Mouse (Mus musculus) neural tube, embryonic 10.5 days (tissue): ENCODE measurements around the gene Adam10.

Experiments
- DNase-seq: peaks from one replicate; pipeline ENCODE4 v3.0.0-alpha.2; 2017; ENCODE audit warnings: low spot score; ENCODE audit errors: extremely low spot score

The Adam10 gene

DNA sequence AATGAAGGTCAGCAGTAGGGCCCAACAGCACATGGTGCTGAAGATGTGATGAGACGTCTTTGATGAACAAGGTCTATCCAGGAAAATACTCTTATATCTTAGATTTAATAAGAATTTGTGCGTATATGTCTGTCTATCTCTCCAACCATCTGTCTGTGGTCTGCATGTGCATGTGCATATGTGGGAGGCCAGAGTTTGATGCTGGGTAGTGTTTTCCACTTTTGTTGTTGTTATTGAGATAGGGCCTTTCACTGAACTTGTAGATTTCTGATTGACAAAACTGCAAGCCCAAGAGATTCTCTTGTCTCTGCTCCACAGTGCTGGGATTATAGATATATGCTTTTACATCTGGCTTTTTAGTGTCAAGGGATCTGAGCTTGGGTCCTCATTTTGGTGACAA lies 96.7 kb downstream of the Adam10 start:
- DNase-seq: no peak

DNA sequence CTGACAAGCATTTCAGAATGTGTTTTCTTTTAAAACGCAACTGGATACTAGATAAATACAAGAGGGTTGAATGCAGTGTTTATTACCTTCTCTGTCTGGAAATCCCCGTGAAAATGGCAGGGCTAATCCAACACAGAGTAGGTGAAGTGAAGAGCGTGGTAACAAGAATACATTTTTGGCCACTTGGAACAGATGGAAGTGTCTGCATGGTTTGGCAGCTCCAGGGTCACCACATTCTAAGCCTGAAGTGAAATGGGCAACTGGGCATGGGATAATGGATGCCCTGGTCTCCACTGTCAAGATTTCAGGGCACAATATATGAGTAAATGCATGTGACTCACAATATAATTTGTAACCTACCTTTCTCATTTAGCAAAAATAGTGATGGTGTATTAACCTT lies 103.4 kb downstream of the Adam10 start:
- no peak for DNase-seq

DNA sequence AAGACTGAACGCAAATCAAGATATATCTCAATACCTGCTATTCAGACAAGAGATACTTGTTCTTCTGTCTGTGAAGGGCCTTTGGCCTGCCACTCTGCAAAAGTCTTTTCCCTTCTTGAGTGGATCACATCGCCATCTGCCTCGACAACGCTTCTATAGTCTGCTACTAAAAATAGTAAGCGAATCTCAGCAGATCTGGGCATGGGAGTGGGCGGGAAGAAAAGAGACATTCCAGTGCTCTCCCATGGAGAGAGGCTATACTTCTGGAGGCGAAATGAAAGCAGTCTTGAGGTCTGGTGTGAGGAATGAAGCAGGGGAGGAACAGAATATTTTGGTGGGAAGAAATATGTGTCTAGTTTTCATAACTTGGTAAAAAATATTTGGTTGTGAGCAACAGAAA lies 109.9 kb downstream of the Adam10 start:
- no peak for DNase-seq

DNA sequence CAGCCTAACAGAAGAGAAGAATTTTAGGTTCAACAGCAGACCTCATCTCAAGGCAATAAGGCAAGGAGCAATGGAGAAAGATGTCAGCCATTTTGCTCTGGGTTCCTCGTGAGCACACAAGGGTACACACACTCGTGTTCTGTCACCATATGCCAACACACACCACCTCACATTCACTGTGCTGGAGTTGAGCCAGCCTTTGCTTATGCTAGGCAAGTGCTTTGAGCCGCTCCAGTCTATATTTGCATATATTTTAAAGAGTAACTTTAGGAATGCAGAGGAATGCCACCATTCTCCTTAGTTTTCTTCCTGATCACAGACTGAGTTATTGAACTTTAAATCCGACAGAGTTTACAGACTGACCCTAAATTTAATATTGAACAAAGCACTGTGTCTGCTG lies 111.8 kb downstream of the Adam10 start:
- no peak for DNase-seq

DNA sequence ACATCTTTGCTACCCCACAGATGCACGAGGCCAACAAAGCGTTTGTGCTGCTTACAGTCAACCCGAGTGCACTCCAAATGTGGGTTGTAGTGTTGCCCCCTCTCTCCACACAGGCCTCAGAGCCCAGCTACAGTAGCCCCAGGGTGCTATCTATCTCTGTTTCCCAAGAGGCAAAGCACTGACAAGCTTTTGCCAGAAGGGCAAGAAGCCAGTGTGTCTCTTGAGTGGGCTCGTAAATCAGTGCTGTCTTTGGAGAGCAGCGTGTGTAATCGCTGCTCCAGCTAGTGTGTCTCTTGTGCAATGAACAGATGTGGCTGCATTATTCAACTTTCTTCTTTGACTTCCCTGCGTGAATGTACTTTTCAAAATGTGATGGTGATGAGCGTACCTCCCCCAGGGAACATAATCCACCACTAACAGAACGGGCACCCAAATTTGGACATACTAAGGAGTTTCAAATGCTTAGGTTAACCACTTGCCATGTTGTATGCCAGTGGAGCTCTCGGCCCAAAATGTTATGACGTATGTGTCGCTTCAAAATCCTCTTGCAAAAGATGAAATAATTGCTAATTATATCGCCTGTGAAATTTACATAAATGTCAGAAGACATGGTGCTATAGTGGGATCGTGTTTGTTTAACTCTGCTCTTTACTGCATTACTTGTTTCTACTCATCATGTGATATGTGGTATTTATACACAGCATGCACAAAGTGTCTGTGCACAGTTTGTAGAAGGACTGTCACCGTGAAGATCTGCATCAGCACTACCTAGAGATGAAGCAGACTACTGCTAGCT lies 116.0 kb downstream of the Adam10 start:
- no peak for DNase-seq

DNA sequence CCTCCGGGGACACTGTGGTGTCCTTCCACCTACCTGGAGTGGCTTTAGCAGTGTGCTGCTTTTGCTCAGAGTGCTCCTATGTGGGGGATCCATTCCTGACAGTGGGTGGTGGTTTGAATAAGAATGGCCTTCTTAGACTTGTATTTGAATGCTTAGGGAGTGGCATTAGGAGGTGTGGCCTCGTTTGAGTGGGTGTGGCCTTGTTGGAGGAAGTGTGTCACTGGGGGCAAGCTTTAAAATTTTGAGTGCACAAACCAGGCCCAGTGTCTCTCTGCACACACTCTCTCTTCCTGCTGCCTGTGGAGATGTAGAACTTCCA lies 116.6 kb downstream of the Adam10 start:
- DNase-seq: no peak

DNA sequence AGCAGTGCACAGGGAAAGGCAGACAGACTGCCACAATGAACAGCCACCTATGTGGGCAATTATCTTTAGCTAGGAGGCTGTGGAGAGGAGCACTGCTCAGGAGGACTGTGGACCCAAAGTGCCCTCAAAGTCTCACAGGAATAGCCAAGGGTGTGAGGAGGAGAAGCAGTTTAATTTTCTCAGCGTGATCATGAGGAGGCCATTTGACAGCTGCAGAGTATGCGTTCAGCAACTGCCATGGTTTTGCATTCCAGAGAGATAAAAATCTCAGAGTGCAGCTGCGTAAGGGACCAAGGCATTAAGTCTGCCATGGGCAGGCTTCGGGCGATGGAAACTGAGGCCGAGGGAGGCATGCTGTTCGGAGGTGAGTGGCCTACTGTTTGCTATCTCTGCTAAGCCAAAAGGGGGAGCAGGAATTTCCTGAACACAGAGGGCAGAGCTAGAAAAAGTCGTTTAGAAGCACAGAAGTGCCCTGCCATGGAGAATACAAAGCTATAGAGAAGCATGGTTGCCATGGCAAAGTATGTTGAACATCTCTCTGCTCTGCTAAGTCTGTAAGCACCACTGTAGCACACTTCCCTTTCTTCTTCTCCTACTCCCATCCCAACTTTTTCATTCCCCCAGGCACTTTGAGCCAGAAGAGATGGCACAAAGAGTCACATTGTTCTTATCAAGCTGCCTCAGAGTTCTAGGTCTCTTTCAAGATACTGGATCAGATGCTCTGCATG lies 122.0 kb downstream of the Adam10 start:
- no peak for DNase-seq

DNA sequence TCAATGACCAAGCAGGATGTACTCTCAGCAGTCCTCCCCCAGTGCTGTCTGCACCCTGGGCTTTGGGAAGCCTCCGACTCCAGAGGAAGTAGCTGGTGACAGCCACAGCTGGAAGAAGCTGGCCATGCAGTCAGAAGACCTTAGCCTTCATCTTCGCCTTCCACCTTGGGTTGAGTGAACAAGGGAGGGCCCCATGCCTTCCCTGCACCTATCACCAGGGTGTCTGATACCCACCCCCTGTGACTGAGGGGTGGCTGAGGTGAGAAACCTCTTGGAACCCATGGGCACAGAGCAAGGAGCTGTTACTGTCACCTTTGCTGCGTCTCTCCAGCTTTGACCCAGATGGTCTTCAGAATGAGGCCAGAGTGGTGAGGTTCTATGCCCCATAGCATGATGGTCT lies 123.0 kb downstream of the Adam10 start:
- no peak for DNase-seq

DNA sequence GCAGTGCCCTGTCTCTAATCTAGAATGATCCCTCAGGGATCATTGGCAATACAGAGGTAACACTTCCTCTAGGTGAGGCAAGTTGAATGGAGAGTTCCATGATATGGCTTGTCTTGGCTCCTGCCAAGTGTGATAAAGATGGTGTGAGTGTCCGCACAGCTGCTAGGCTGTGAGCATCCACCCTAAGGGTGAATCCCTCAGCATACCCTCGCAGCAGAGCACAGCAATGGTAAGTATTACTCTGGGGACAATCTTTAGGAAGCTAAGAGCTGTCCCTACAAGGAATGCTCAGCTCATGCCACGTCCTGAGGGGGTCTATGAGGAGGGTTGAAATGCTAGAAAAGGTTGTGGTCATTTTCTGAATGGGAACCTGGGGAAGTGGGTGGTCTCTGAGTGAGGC lies 124.0 kb downstream of the Adam10 start:
- no peak for DNase-seq

DNA sequence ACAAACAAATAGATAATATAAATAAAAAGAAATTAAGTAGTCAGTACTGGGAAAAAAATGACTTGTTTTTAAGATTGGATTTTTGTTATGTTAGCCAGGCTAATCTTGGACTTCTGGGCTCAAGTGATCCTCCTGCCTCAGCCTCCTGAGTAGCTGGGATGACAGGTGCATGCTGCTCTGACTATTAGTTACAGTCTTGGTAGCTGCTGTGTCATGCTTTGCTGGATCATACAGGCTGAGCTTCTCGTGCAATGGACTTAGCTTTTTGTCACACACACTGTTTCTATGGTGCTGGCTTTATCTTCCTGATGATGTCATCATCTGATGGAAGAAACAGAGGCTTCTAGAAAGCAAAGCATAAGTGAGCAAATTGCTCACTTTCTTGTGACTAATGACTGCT lies 127.3 kb downstream of the Adam10 start:
- DNase-seq: no peak

DNA sequence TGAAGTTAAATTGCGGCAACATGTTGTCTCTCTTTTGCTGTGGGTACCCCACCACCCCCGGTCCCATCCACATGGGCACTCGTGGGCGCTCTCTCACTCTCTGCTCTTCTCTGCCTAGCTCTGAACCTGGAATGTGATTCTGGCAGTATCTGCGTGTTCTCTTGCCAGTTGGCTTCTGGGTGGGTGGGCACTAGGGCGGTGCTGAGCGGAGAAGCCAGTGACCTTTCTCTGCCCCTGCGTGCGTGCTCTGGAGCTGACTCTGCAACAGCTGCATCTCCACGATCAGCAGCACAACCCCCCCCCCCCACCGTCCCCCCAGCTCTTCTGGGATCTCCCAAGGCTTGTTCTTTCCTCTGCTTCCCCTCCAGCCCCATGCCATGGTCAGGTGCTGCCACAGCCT lies 128.9 kb downstream of the Adam10 start:
- DNase-seq: no peak

DNA sequence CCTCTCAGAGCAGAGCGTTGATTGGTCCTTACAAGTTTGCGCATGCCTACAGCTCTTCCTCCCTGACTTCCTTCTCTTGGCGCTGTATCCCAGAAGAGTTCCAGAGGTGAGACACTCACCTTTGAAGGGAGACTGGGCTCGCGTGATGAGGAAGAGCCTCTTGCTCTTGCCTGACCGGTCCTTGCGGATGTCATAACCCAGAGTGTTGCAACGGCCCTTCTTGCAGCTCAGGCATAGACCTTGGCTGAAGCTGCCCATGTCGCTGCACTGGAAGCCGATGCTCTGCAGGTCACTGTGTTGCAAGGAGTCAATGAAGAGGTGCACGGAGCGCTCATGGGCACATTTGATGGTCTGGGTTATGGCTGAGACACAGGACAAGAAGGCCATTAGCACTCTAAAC lies 133.8 kb downstream of the Adam10 start:
- no peak for DNase-seq

DNA sequence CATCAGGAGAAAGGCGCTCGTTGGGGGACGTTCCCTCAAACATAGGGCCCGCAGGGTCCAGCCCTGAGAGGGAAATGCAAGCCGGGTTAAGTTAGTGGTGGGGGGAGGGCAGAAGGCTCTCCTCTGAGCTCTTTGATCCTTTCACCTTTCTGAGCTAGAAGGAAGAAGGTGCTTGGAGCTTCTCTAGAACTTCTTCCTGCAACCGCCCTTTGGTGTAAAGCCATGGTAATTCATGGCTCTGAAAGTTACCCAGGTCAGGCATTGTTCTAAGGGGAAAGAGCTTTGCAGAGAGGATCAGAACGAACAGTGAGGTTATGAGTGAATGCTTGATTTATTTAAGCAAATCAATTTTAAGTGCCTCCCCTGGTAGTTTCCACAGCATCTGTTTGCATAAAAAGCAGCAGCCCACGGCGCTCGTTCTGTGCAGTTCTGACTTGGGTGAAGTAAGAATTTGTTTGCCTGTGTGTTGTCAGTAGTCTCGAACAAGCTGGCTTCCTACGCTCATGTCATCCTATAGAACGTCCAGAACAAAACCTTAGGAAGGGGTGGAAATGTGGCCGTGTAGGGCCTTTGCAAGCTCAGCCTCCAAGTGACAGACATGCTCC lies 138.0 kb downstream of the Adam10 start:
- no peak for DNase-seq

DNA sequence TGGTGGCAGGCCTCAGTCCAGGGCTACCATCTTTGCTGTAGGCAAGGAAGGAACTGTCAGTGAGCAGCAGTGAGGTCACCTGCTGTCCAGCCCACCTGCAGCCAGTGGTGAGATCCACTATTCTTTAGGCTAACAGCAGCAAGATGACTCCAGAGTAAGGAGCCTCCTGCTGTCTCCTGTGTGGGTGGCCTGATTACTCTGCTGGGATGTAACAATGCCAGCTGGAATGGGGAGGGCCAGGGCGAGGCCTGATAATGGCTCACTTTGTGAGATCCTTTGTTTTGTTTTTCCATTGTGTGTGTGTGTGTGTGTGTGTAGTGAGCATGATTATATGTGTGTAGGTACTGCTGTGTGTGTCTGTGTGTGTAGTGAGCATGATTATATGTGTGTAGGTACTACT lies 138.6 kb downstream of the Adam10 start:
- DNase-seq: no peak

DNA sequence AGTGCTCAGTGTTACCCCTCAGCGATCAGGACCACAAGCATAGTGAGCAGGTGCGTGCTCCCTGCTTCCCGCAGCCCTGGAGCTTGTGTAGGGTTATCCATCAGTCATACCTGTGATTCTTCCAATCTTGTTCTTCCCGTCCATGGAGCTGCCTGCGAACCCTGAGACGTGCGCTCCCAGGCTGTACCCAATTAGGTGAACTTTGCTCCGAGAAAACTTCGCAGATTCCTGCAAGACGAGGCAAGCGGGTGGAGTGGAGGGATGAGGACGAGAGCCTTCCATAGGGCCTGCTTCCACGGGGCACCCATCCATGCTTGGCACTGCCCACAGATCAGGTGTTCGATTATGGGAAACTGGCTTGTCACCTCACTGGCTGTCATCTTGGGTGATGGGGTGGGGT lies 139.9 kb downstream of the Adam10 start:
- no peak for DNase-seq

DNA sequence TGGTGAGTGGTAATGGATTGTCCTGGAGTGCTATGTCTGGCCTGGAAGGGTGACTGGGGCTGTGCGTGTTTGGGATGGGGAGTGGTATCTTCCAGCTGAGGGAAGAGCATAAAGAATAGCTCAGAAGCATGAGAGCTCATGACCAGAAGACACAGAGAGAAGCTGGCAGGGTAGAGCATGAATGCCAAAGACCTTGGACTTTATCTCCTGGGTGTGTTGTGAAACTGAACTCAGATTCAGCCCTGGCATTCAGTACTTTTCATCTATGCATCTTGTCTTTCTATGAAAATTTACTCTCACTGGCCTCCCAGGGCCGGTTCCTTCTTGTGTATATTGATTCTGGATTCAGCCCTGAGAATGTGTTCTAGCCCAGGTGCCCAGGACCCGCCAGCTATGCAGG lies 145.3 kb downstream of the Adam10 start:
- DNase-seq: no peak

DNA sequence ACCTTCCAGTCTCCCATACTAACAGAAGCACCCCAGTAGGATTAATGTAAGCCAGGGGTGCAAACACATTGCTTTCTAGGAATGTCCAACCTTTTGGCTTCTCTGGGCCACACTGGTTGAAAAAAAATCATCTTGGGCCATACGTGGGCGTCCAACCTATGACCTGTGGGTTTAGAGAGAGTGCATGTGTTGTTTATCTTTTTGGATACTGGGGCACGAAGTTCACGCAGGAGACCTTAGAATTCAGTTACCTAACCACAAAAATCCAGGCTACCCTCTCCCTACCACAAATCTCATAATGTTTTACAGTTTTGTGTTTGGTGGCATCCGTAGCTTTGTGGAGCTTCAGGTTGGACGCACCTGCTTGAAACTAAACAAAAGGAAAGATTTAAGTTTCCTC lies 149.1 kb downstream of the Adam10 start:
- DNase-seq: no peak
